Mouse (Mus musculus): ENCODE data around the gene Enc1. TPM values are rescaled to one million over a fixed set of nuclear protein-coding genes. Genes with fewer than 3 reads are reported as not detected.

The Enc1 gene
- polyA plus RNA-seq, 1 experiment from 2014 or later = 89.5 TPM

- Histone ChIP-seq H3K4me1 (ENCODE audit: control insufficient read depth, insufficient read depth, low read length) (peaks cover 58% of the 10 kb centered on the region), H3K36me3 (ENCODE audit: control insufficient read depth, insufficient read depth, low read length) (peaks cover 54% of the 10 kb centered on the region), H3K9me3 (replicated peaks; ENCODE audit: control insufficient read depth, low read length) (no peaks in the 10 kb centered on the region), H3K27ac (ENCODE audit: low read depth, low read length) (peak overlapping the region; percentile 21; the same call in 1 of the 2 replicates), H3K27me3 (replicated peaks; ENCODE audit: control insufficient read depth, insufficient read depth, low read length) (no peaks in the 10 kb centered on the region), H3K4me2 (ENCODE audit: low read length) (peak overlapping the region; percentile 96), H3K9ac (ENCODE audit: low read length) (peak overlapping the region; percentile 98; the same call in 1 of the 2 replicates), H3K4me3 (ENCODE audit: low read depth, low read length) (peak overlapping the region; percentile 94)
- WGBS = 76% methylated on average over 12 of the region's 12 CpGs
- ATAC-seq = no peak
- DNase-seq (ENCODE audit: low spot score) = no peak
Observed at GRCm38 (mm10) chr13:97245157-97245556, 4.3 kb downstream of the Enc1 start.

- Histone ChIP-seq H3K9ac (ENCODE audit: low read length) (peak overlapping the region; percentile 2; the same call in 1 of the 2 replicates), H3K4me3 (ENCODE audit: low read depth, low read length) (0 out of 2 replicates have a peak overlapping the region, but pooled peaks have one; percentile 3), H3K27ac (ENCODE audit: low read depth, low read length) (peak overlapping the region; percentile 35; the same call in 1 of the 2 replicates), H3K27me3 (replicated peaks; ENCODE audit: control insufficient read depth, insufficient read depth, low read length) (no peaks in the 10 kb centered on the region), H3K36me3 (ENCODE audit: control insufficient read depth, insufficient read depth, low read length) (peaks cover 64% of the 10 kb centered on the region), H3K9me3 (replicated peaks; ENCODE audit: control insufficient read depth, low read length) (no peaks in the 10 kb centered on the region), H3K4me2 (ENCODE audit: low read length) (peak overlapping the region; percentile 96), H3K4me1 (ENCODE audit: control insufficient read depth, insufficient read depth, low read length) (peaks cover 65% of the 10 kb centered on the region)
- ATAC-seq = no peak
- 65% methylated on average over 16 of the region's 16 CpGs for WGBS
- peak; percentile 57 for DNase-seq (ENCODE audit: low spot score)
Observed at GRCm38 (mm10) chr13:97246217-97246616, 5.3 kb downstream of the Enc1 start.

GRCm38 (mm10) chr13:97247754-97248153 is 6.8 kb downstream of the Enc1 start:
- Histone ChIP-seq H3K4me1 (ENCODE audit: control insufficient read depth, insufficient read depth, low read length) (peaks cover 76% of the 10 kb centered on the region), H3K4me2 (ENCODE audit: low read length) (peak overlapping the region; percentile 96), H3K9ac (ENCODE audit: low read length) (peak overlapping the region; percentile 42; the same call in 1 of the 2 replicates), H3K9me3 (replicated peaks; ENCODE audit: control insufficient read depth, low read length) (no peaks in the 10 kb centered on the region), H3K27ac (ENCODE audit: low read depth, low read length) (no peak overlapping the region), H3K27me3 (replicated peaks; ENCODE audit: control insufficient read depth, insufficient read depth, low read length) (no peaks in the 10 kb centered on the region), H3K36me3 (ENCODE audit: control insufficient read depth, insufficient read depth, low read length) (peaks cover 75% of the 10 kb centered on the region), H3K4me3 (ENCODE audit: low read depth, low read length) (peak overlapping the region; percentile 7)
- ATAC-seq (no peak), DNase-seq (ENCODE audit: low spot score) (no peak)
- WGBS = 31% methylated on average over 4 of the region's 4 CpGs

- no peak for DNase-seq (ENCODE audit: low spot score)
- Histone ChIP-seq H3K4me2 (ENCODE audit: low read length) (peak overlapping the region; percentile 96), H3K9me3 (replicated peaks; ENCODE audit: control insufficient read depth, low read length) (no peaks in the 10 kb centered on the region), H3K9ac (ENCODE audit: low read length) (peak overlapping the region; percentile 42; the same call in 1 of the 2 replicates), H3K27me3 (replicated peaks; ENCODE audit: control insufficient read depth, insufficient read depth, low read length) (no peaks in the 10 kb centered on the region), H3K36me3 (ENCODE audit: control insufficient read depth, insufficient read depth, low read length) (peaks cover 81% of the 10 kb centered on the region), H3K4me3 (ENCODE audit: low read depth, low read length) (peak overlapping the region; percentile 7), H3K4me1 (ENCODE audit: control insufficient read depth, insufficient read depth, low read length) (peaks cover 87% of the 10 kb centered on the region), H3K27ac (ENCODE audit: low read depth, low read length) (peak overlapping the region; percentile 92; the same call in 1 of the 2 replicates)
- ATAC-seq = no peak
- 12% methylated on average over 5 of the region's 5 CpGs for WGBS
Observed at GRCm38 (mm10) chr13:97249051-97249461, 8.2 kb downstream of the Enc1 start.

- WGBS = 34% methylated on average over 5 of the region's 5 CpGs
- ATAC-seq (no peak), DNase-seq (ENCODE audit: low spot score) (no peak)
- Histone ChIP-seq H3K4me2 (ENCODE audit: low read length) (peak overlapping the region; percentile 96), H3K27me3 (replicated peaks; ENCODE audit: control insufficient read depth, insufficient read depth, low read length) (no peaks in the 10 kb centered on the region), H3K9me3 (replicated peaks; ENCODE audit: control insufficient read depth, low read length) (no peaks in the 10 kb centered on the region), H3K36me3 (ENCODE audit: control insufficient read depth, insufficient read depth, low read length) (peaks cover 83% of the 10 kb centered on the region), H3K4me1 (ENCODE audit: control insufficient read depth, insufficient read depth, low read length) (peaks cover 91% of the 10 kb centered on the region), H3K27ac (ENCODE audit: low read depth, low read length) (peak overlapping the region; percentile 92), H3K4me3 (ENCODE audit: low read depth, low read length) (peak overlapping the region; percentile 7; the same call in 1 of the 2 replicates), H3K9ac (ENCODE audit: low read length) (peak overlapping the region; percentile 42; the same call in 1 of the 2 replicates)
Observed at GRCm38 (mm10) chr13:97249507-97250078, 8.7 kb downstream of the Enc1 start.

GRCm38 (mm10) chr13:97250148-97250547 is 9.2 kb downstream of the Enc1 start:
- Histone ChIP-seq H3K36me3 (ENCODE audit: control insufficient read depth, insufficient read depth, low read length) (peaks cover 80% of the 10 kb centered on the region), H3K4me3 (ENCODE audit: low read depth, low read length) (peak overlapping the region; percentile 0; the same call in 1 of the 2 replicates), H3K9me3 (replicated peaks; ENCODE audit: control insufficient read depth, low read length) (no peaks in the 10 kb centered on the region), H3K9ac (ENCODE audit: low read length) (0 out of 2 replicates have a peak overlapping the region, but pooled peaks have one; percentile 10), H3K27me3 (replicated peaks; ENCODE audit: control insufficient read depth, insufficient read depth, low read length) (no peaks in the 10 kb centered on the region), H3K27ac (ENCODE audit: low read depth, low read length) (peak overlapping the region; percentile 92), H3K4me2 (ENCODE audit: low read length) (peak overlapping the region; percentile 96), H3K4me1 (ENCODE audit: control insufficient read depth, insufficient read depth, low read length) (peaks cover 90% of the 10 kb centered on the region)
- 27% methylated on average over 5 of the region's 5 CpGs for WGBS
- peak; percentile 53 for DNase-seq (ENCODE audit: low spot score)
- no peak for ATAC-seq

GRCm38 (mm10) chr13:97250551-97251380 is 9.9 kb downstream of the Enc1 start:
- Histone ChIP-seq H3K27me3 (replicated peaks; ENCODE audit: control insufficient read depth, insufficient read depth, low read length) (no peaks in the 10 kb centered on the region), H3K4me2 (ENCODE audit: low read length) (peak overlapping the region; percentile 96), H3K4me3 (ENCODE audit: low read depth, low read length) (no peak overlapping the region), H3K36me3 (ENCODE audit: control insufficient read depth, insufficient read depth, low read length) (peaks cover 73% of the 10 kb centered on the region), H3K27ac (ENCODE audit: low read depth, low read length) (peak overlapping the region; percentile 92), H3K4me1 (ENCODE audit: control insufficient read depth, insufficient read depth, low read length) (peaks cover 90% of the 10 kb centered on the region), H3K9ac (ENCODE audit: low read length) (peak overlapping the region; percentile 13; the same call in 1 of the 2 replicates), H3K9me3 (replicated peaks; ENCODE audit: control insufficient read depth, low read length) (no peaks in the 10 kb centered on the region)
- 10% methylated on average over 20 of the region's 20 CpGs for WGBS
- DNase-seq (ENCODE audit: low spot score) = peak; percentile 47
- no peak for ATAC-seq

- ATAC-seq (no peak), DNase-seq (ENCODE audit: low spot score) (no peak)
- Histone ChIP-seq H3K4me3 (ENCODE audit: low read depth, low read length) (no peak overlapping the region), H3K36me3 (ENCODE audit: control insufficient read depth, insufficient read depth, low read length) (peaks cover 64% of the 10 kb centered on the region), H3K27me3 (replicated peaks; ENCODE audit: control insufficient read depth, insufficient read depth, low read length) (no peaks in the 10 kb centered on the region), H3K9me3 (replicated peaks; ENCODE audit: control insufficient read depth, low read length) (no peaks in the 10 kb centered on the region), H3K4me1 (ENCODE audit: control insufficient read depth, insufficient read depth, low read length) (peaks cover 88% of the 10 kb centered on the region), H3K4me2 (ENCODE audit: low read length) (no peak overlapping the region; the same call in 1 of the 2 replicates), H3K9ac (ENCODE audit: low read length) (no peak overlapping the region), H3K27ac (ENCODE audit: low read depth, low read length) (peak overlapping the region; percentile 92)
- WGBS = 22% methylated on average over 7 of the region's 7 CpGs
Observed at GRCm38 (mm10) chr13:97251736-97252135, 10.8 kb downstream of the Enc1 start.
